Mouse (Mus musculus) erythroblast, embryonic 14.5 days (primary cell): ENCODE results near the gene Cuedc2.

ENCODE experiments used
- GATA1 ChIP-seq: IDR thresholded peaks from 2 replicates; pipeline ENCODE4 v1.6.1; 2012; ENCODE audit warnings: low read length, inconsistent platforms, mixed read lengths
- TAL1 ChIP-seq: IDR thresholded peaks from 3 replicates; pipeline ENCODE4 v1.6.1; 2012; ENCODE audit warnings: low read length, inconsistent platforms, mixed read lengths

GRCm38 (mm10) chr19:46322144-46322995, 16.1 kb downstream of the Cuedc2 start:
- TF ChIP-seq GATA1 (no peak), TAL1 (no peak)
